Mouse (Mus musculus) frontal cortex, postnatal 36 days (tissue): ENCODE results near the gene Cdh12.
"Not testable (repeated sequence)": the region's sequence is repeated elsewhere in the genome, so short reads cannot be mapped to it uniquely, and the experiment has no call there.

ENCODE experiments used
- DNase-seq, 2 experiments: peaks; one replicate each; pipeline ENCODE4 v3.0.0; 2022; ENCODE audit warnings: low spot score in 2 of 2

Gene Cdh12

GRCm38 (mm10) chr15:20448861-20449663, at the start of gene Cdh12:
Gene Cdh12, plus strand, starts transcription at chr15:20449265.
- peak; percentile 59 to 65 for DNase-seq

GRCm38 (mm10) chr15:20403596-20403995, 45.5 kb upstream of the Cdh12 start:
- DNase-seq = no peak

GRCm38 (mm10) chr15:20413397-20413796, 35.7 kb upstream of the Cdh12 start:
- DNase-seq = peak in 1 of 2 experiments; percentile 37

GRCm38 (mm10) chr15:20436356-20436755, 12.7 kb upstream of the Cdh12 start:
- no peak for DNase-seq

- DNase-seq = no peak
Measured at GRCm38 (mm10) chr15:20450558-20450957, 1.5 kb downstream of the Cdh12 start.

GRCm38 (mm10) chr15:20458508-20458907, 9.4 kb downstream of the Cdh12 start:
- no peak for DNase-seq

GRCm38 (mm10) chr15:20462500-20462899, 13.4 kb downstream of the Cdh12 start:
- DNase-seq = no peak

GRCm38 (mm10) chr15:20463601-20464000, 14.5 kb downstream of the Cdh12 start:
- no peak for DNase-seq

GRCm38 (mm10) chr15:20550979-20551378, 101.9 kb downstream of the Cdh12 start:
- no peak for DNase-seq

GRCm38 (mm10) chr15:20571012-20571411, 121.9 kb downstream of the Cdh12 start:
- no peak for DNase-seq

GRCm38 (mm10) chr15:20582567-20583075, 133.6 kb downstream of the Cdh12 start:
- DNase-seq = no peak

GRCm38 (mm10) chr15:20591599-20591998, 142.5 kb downstream of the Cdh12 start:
- no peak for DNase-seq

GRCm38 (mm10) chr15:20605751-20606150, 156.7 kb downstream of the Cdh12 start:
- not testable (repeated sequence) for DNase-seq

GRCm38 (mm10) chr15:20634593-20634992, 185.5 kb downstream of the Cdh12 start:
- DNase-seq = peak in 1 of 2 experiments; percentile 26

GRCm38 (mm10) chr15:20639155-20639554, 190.1 kb downstream of the Cdh12 start:
- no peak for DNase-seq

- DNase-seq = no peak
Measured at GRCm38 (mm10) chr15:20642905-20643414, 193.9 kb downstream of the Cdh12 start.

- DNase-seq = peak in 1 of 2 experiments; percentile 46
Measured at GRCm38 (mm10) chr15:20660221-20660620, 211.2 kb downstream of the Cdh12 start.

- no peak for DNase-seq
Measured at GRCm38 (mm10) chr15:20666650-20667049, 217.6 kb downstream of the Cdh12 start, which contains the start of gene Acot10. Gene Acot10, minus strand, starts transcription at chr15:20666750.

GRCm38 (mm10) chr15:20667350-20667749, 218.3 kb downstream of the Cdh12 start:
- no peak for DNase-seq

GRCm38 (mm10) chr15:20667989-20668388, 218.9 kb downstream of the Cdh12 start:
- DNase-seq = no peak

- DNase-seq = not testable (repeated sequence)
Measured at GRCm38 (mm10) chr15:20669507-20669906, 220.4 kb downstream of the Cdh12 start.

GRCm38 (mm10) chr15:20682719-20683118, 233.7 kb downstream of the Cdh12 start:
- no peak for DNase-seq

GRCm38 (mm10) chr15:20684200-20684599, 235.1 kb downstream of the Cdh12 start:
- no peak for DNase-seq
